Mouse (Mus musculus) MEL (cell line): ENCODE results near the gene Tcte1.

ENCODE experiments used
- CTCF ChIP-seq, 3 experiments: IDR thresholded peaks in 2 of 3; conservative IDR thresholded peaks in 1 of 3; 2 replicates each; pipeline ENCODE4 v1.5.1; 2011 to 2012; ENCODE audit warnings: low read length in 3 of 3, low read depth in 2 of 3, mild to moderate bottlenecking in 2 of 3, improper control_type of control experiment in 1 of 3, inconsistent platforms in 1 of 3, mixed read lengths in 1 of 3, moderate library complexity in 1 of 3; ENCODE audit not compliant: control insufficient read depth in 1 of 3, insufficient read depth in 1 of 3, poor library complexity in 1 of 3, severe bottlenecking in 1 of 3
- HCFC1 ChIP-seq: IDR thresholded peaks from 2 replicates; pipeline ENCODE4 v1.6.1; 2012; ENCODE audit warnings: low read depth, mild to moderate bottlenecking, inconsistent platforms, low read length, improper control_type of control experiment, moderate library complexity
- MAX ChIP-seq: IDR thresholded peaks from 2 replicates; pipeline ENCODE4 v1.6.1; 2011; ENCODE audit warnings: low read length, improper control_type of control experiment
- MEF2A ChIP-seq: IDR thresholded peaks from 2 replicates; pipeline ENCODE4 v1.6.1; 2014; ENCODE audit warnings: low read depth, mild to moderate bottlenecking, inconsistent platforms, low read length, improper control_type of control experiment; ENCODE audit not compliant: poor library complexity, insufficient replicate concordance, severe bottlenecking; ENCODE audit errors: extremely low read depth
- ZC3H11A ChIP-seq: IDR thresholded peaks from 2 replicates; pipeline ENCODE4 v1.6.1; 2012; ENCODE audit warnings: low read depth, mild to moderate bottlenecking, inconsistent platforms, low read length, improper control_type of control experiment

DNA sequence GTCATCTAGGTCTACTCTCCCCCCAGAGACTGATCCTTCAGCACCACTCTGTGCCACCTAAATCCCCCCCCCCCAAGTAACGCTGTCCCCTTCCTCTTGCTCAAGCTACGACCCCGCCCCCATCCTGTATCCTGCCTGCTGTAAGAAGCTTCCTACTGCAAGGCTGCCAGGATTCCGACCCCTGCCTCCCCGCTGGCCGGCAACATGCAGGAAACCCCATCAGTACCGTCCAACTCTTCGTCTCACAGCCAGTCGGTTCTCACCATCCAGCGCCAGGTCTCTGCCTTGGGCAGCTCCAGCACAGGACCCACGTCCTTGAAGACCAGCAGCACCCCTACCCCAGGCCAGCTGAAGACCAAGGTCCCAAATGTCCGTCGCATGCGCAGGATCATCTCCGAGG, 9.7 kb downstream of the Tcte1 start:
- TF ChIP-seq MEF2A, result no peak
- no peak for TF ChIP-seq ZC3H11A
- no peak for TF ChIP-seq HCFC1
- TF ChIP-seq CTCF (IDR thresholded peaks at IDR 0.05 in 2 of 3, conservative IDR thresholded peaks at IDR 0.05 in 1 of 3; ENCODE audit: control insufficient read depth in 1 of 3, insufficient read depth in 1 of 3, low read depth in 2 of 3, low read length in 3 of 3, poor library complexity in 1 of 3, severe bottlenecking in 1 of 3), result no peak
- no peak for TF ChIP-seq MAX
